Mouse (Mus musculus) left cerebral cortex, postnatal 14 days (tissue): Measurements from ENCODE around the gene Wdr90. TPM values are rescaled to one million over a fixed set of nuclear protein-coding genes. Genes with fewer than 3 reads are reported as not detected.

ENCODE experiments used
- microRNA-seq, 2 experiments: library from miRNA; unstranded; fragments of <30 nt; microRNA quantifications; one replicate each; pipeline ENCODE4 v1.2.0; 2022
- total RNA-seq, 2 experiments: library from RNA; stranded (reverse); gene quantifications; 2 replicates each; pipeline ENCODE4 v1.2.3; 2021

Gene Wdr90
- total RNA-seq, 2 experiments from 2014 or later = 34.2 to 37.9 TPM

Small RNAs within 50 kb of the gene (microRNA-seq; reads per million reads assigned to microRNA genes)
- gene Mir3082 = 2.7 to 3.2 reads per million in 2 experiments

Other genes with a start within 250 kb of the Wdr90 start
- gene Gng13, start 144.3 kb downstream of the Wdr90 start, total RNA-seq = 100 to 1,000 TPM; 125 to 154 TPM
- 1 to 10 TPM; 1.9 to 4.3 TPM for gene Chtf18, start 134.1 kb downstream of the Wdr90 start, total RNA-seq
- gene Rpusd1, start 133.8 kb downstream of the Wdr90 start, total RNA-seq = 10 to 100 TPM; 34.2 to 35.5 TPM
- gene Mslnl, start 125.5 kb downstream of the Wdr90 start, total RNA-seq = not detected
- 1 to 10 TPM; 6.2 to 6.5 TPM for gene Msln, start 107.1 kb downstream of the Wdr90 start, total RNA-seq
- gene Narfl, start 87.7 kb downstream of the Wdr90 start, total RNA-seq = 10 to 100 TPM; 28.8 to 32.8 TPM
- 100 to 1,000 TPM; 127 to 140 TPM for gene Haghl, start 75.8 kb downstream of the Wdr90 start, total RNA-seq
- not detected for gene Ccdc78, start 74.9 kb downstream of the Wdr90 start, total RNA-seq
- gene Fam173a, start 68.6 kb downstream of the Wdr90 start, total RNA-seq = 10 to 100 TPM; 82.7 to 87.4 TPM
- gene AC134908.4, start 65.8 kb downstream of the Wdr90 start, total RNA-seq = not detected
- 10 to 100 TPM; 73.5 to 84.2 TPM for gene Metrn, start 64.4 kb downstream of the Wdr90 start, total RNA-seq
- gene Fbxl16, start 52.4 kb downstream of the Wdr90 start, total RNA-seq = 100 to 1,000 TPM; 460 to 479 TPM
- 10 to 100 TPM; 22.3 to 23.3 TPM for gene Wdr24, start 37.9 kb downstream of the Wdr90 start, total RNA-seq
- 10 to 100 TPM; 59.1 to 59.6 TPM for gene Jmjd8, start 32.6 kb downstream of the Wdr90 start, total RNA-seq
- 100 to 1,000 TPM; 160 to 166 TPM for gene Stub1, start 28.1 kb downstream of the Wdr90 start, total RNA-seq
- 10 to 100 TPM; 85.8 to 89.7 TPM for gene Rhbdl1, start 24.2 kb downstream of the Wdr90 start, total RNA-seq
- gene Gm20683, start 19.7 kb downstream of the Wdr90 start, total RNA-seq = 10 to 100 TPM; 29.0 to 29.5 TPM
- 10 to 100 TPM; 81.9 to 84.9 TPM for gene Rhot2, start 16.6 kb downstream of the Wdr90 start, total RNA-seq
- gene Mcrip2, start 7.3 kb upstream of the Wdr90 start, total RNA-seq = 10 to 100 TPM; 25.5 to 31.6 TPM
- gene Mettl26, start 13.6 kb upstream of the Wdr90 start, total RNA-seq = 10 to 100 TPM; 37.6 to 40.3 TPM
- gene Wfikkn1, start 19.4 kb upstream of the Wdr90 start, total RNA-seq = 1 to 10 TPM; 1.1 to 1.8 TPM
- gene Rab40c, start 58.2 kb upstream of the Wdr90 start, total RNA-seq = 10 to 100 TPM; 53.7 to 57.3 TPM
- 100 to 1,000 TPM; 138 to 145 TPM for gene Pigq, start 83.4 kb upstream of the Wdr90 start, total RNA-seq
- not detected for gene Nhlrc4, start 83.5 kb upstream of the Wdr90 start, total RNA-seq
- under 1 TPM in 1 of 2 experiments, not detected in 1; 0.13 TPM for gene A930017K11Rik, start 91.1 kb upstream of the Wdr90 start, total RNA-seq
- 10 to 100 TPM; 46.5 to 50.0 TPM for gene Capn15, start 124.3 kb upstream of the Wdr90 start, total RNA-seq
- gene Rab11fip3, start 208.1 kb upstream of the Wdr90 start, total RNA-seq = 10 to 100 TPM; 80.5 to 85.2 TPM
- gene Decr2, start 228.8 kb upstream of the Wdr90 start, total RNA-seq = 10 to 100 TPM; 24.3 to 26.3 TPM
- gene Nme4, start 234.1 kb upstream of the Wdr90 start, total RNA-seq = 1 to 10 TPM; 2.6 to 3.4 TPM